Mouse (Mus musculus): ENCODE measurements around the gene Cdk20. TPM values are rescaled to one million over a fixed set of nuclear protein-coding genes. Genes with fewer than 3 reads are reported as not detected.
"Not testable (repeated sequence)": the region's sequence is repeated elsewhere in the genome, so short reads cannot be mapped to it uniquely, and the experiment has no call there.

Gene Cdk20
- total RNA-seq, 2 experiments from 2014 or later: 10.0 to 10.8 TPM

DNA sequence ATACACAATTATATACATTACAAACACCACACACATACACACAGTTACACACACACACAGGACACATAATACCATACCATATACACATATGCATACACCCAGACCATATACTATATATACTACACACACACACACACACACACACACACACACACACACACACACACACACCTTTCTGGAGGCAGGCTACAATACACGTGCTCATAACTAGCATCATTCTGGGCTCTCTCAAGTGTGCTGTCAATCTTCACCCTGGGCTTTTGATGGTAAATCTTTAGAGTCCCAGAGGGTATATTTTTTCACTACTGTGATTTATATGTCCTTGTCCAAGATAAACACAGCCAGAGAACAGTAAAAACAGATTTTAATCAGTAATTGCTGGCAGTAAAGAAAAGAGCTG lies 6.8 kb upstream of the Cdk20 start:
- no peak overlapping the region for H3K4me3 ChIP-seq
- no peak for DNase-seq (ENCODE audit: extremely low spot score in 1 of 2, low spot score in 2 of 2)
- H3K27ac ChIP-seq: no peak overlapping the region
- no peak for TF ChIP-seq CTCF (IDR thresholded peaks at IDR 0.05)
- intact Hi-C loops (cut with DNase I): no loop called here

DNA sequence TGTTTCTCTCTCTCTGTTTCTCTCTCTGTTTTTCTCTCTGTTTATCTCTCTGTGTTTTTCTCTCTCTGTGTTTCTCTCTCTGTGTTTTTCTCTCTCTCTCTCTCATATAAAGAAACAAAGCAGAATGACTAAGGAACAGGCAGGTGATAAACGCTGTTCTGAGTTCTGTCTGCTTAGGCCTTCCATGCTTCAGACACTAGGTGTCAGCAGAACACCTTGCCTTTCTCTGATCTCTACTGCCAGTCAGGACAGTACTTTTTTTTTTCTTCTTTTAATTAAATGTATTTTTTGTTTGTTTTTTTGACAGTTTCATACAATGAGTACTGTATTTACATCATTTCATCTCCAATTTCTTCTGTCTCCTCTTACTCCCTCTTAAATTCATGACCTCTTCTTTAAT lies 2.8 kb upstream of the Cdk20 start:
- Histone ChIP-seq H3K27ac (no peak overlapping the region), H3K4me3 (no peak overlapping the region)
- peak; percentile 51 for TF ChIP-seq CTCF (IDR thresholded peaks at IDR 0.05)
- DNase-seq (ENCODE audit: extremely low spot score in 1 of 2, low spot score in 2 of 2): no peak
- intact Hi-C loops (cut with DNase I): no loop called here

DNA sequence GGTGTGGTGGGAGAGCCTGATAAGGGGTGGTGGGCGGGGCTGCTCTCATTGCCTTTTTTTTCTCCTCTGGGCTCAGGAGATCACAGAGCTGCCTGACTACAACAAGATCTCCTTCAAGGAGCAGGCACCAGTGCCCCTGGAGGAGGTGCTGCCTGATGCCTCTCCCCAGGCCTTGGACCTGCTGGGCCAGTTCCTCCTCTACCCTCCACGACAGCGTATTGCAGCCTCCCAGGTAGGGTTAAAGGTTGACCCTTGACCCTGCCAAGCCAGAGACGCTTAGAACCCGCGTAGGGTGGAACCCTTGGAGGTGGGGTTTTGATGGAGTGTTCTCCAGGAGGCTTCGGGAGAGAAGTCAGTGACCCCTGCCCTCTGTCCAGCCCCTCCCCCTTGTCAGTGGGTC lies 5.7 kb downstream of the Cdk20 start:
- no peak for DNase-seq (ENCODE audit: extremely low spot score in 1 of 2, low spot score in 2 of 2)
- intact Hi-C loops (cut with DNase I): loop anchor here (10.0 kb wide), 1 partner anchor 263 kb away; no protein-coding TSS in a partner anchor

DNA sequence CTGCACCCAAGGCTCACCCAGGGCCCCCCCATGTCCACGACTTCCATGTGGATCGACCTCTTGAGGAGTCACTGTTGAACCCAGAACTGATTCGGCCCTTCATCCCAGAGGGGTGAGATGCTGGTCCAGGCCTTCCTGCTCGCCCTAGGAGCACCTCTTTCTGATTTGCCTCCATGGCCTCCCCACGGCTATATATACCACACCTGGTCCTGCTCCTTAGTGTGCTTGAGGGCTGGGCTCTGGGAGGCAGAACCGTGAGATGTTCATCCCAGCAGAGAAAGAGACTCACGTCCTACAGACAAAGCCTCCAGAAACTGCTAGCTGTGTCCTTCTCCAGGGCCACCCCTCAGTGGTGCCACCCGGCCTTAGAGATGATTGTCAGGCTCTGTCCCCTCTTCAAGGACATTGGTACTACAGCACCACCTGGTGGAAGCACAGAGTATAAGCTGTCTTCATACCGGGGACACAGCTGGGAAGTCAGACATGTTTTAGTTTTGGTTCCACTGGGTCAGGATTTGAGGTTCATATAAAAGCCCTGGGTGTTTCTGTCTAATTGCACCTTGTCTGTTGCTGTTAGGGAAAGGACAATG lies 6.8 kb downstream of the Cdk20 start:
- 0 out of 2 replicates have a peak overlapping the region, but pooled peaks have one; percentile 12 for H3K27ac ChIP-seq
- DNase-seq (ENCODE audit: extremely low spot score in 1 of 2, low spot score in 2 of 2): peak; percentile 63 to 65
- H3K4me3 ChIP-seq: no peak overlapping the region
- intact Hi-C loops (cut with DNase I): loop anchor here (10.0 kb wide), 1 partner anchor 264 kb away; no protein-coding TSS in a partner anchor
- TF ChIP-seq CTCF (IDR thresholded peaks at IDR 0.05): peak; percentile 94

More for the DNA sequence above, 5.7 kb downstream of the Cdk20 start:
- no peak for TF ChIP-seq CTCF (IDR thresholded peaks at IDR 0.05)
- H3K4me3 ChIP-seq: no peak overlapping the region
- H3K27ac ChIP-seq: no peak overlapping the region

DNA sequence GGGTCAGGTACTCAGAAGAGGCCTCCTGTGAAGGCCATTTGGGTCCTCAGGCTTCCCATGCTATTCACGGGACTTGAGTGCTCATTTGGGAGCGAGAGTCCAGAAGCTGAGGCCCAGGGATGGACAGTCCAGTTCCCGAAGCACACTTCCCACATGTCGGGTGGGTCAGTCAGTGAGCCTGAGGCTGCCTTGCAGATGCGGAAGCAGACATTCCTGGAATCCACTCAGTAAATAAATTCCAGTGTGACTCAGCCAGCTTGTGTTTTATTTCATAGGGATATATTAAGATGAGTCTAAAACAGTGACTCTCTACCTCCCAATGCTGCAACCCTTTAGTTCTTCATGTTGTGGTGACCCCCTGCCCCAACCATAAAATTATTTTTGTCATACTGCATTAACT lies 7.4 kb downstream of the Cdk20 start:
- H3K27ac ChIP-seq: no peak overlapping the region
- TF ChIP-seq CTCF (IDR thresholded peaks at IDR 0.05): no peak
- DNase-seq (ENCODE audit: extremely low spot score in 1 of 2, low spot score in 2 of 2): no peak
- intact Hi-C loops (cut with DNase I): loop anchor here (10.0 kb wide), 1 partner anchor 265 kb away; no protein-coding TSS in a partner anchor
- H3K4me3 ChIP-seq: no peak overlapping the region

DNA sequence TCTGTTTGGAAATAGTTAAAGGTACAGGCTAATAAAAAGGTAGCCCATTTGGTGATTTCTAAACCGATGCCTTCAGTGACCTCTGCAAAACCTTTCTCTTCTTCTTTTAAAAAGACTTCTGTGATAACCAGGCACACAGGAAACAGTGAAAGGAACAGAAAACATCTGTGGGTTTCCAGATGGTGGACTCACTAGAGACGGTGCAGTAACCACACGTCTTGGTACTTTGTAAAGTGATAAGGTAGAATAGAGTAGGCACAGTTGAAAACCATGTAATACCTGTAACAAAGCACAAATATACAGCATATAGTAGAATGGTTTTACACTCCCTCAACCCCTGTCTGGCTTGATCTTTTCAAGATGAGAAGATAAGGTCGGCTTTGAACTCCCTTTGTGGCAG lies 8.5 kb downstream of the Cdk20 start:
- no peak overlapping the region for H3K27ac ChIP-seq
- intact Hi-C loops (cut with DNase I): loop anchor here (1.0 to 10.0 kb wide), 4 partner anchors 125 to 867 kb away; partner anchors contain the start of gene Mfsd14b
- DNase-seq (ENCODE audit: extremely low spot score in 1 of 2, low spot score in 2 of 2): no peak
- no peak overlapping the region for H3K4me3 ChIP-seq
- TF ChIP-seq CTCF (IDR thresholded peaks at IDR 0.05): no peak

DNA sequence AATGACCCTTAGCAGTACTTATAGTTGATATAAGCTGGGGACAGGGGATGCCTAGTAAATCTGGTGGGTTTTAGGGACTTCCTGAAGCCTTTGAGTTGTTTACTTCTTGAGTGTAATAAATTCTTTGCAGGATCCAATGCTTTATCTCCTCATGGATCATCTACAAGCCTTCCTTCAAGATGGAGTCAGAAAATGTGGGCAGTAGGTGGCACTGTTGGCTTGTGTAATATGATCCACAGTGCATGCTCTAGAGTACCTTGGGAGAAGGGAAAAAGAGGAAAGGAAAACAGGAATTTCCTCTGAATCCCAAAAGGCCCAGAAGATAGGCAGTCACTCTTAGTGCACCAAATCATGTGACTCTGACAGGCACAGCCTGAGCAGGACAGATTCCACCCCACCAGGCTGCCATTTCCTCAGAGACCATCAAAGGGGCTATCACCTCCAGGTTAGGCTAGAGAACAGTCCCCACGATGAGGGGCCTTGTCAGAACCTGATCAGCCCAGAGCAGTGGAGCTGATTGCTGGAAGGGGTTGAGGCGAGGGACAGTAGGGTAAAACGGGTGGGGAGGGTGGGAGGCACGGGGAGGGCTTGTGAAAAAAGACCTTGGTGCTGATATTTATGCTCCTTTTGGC lies 11.3 kb downstream of the Cdk20 start:
- intact Hi-C loops (cut with DNase I): loop anchor here (2.0 to 10.0 kb wide), 4 partner anchors 129 to 864 kb away; partner anchors contain the start of gene Mfsd14b
- peak; percentile 71 to 72 for DNase-seq (ENCODE audit: extremely low spot score in 1 of 2, low spot score in 2 of 2)
- H3K4me3 ChIP-seq: no peak overlapping the region
- no peak overlapping the region for H3K27ac ChIP-seq
- peak; percentile 62 for TF ChIP-seq CTCF (IDR thresholded peaks at IDR 0.05)

DNA sequence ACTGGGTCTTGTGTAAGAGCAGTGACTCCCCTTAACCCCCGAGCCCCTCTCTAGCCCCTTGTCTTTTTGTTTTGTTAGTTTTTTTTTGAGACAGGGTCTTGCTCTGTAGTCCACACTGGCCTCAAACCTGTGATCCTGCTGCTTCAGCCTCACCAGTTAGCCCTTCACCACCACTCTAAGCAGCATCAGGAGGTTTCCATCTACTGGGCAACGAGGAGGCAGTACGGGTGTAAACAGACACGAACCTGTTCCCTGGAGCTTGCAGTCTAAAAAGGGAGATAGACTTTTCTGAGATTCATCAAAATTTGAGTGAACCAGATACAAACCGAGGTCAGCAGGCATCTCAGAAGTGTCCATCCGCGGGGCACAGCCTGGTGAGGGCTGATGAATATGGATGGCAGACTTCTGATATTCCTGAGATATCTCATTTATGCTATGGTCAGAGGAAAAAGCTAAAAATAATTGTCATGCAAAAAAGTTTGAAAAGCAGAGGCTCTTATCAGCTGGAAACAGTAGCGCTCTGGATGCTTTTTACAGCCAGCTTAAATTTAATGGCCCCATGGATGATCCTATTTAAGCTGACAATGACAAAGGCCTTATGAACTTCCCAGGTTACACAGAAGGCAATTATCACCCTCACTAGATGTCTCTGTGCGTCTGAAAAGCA lies 13.3 kb downstream of the Cdk20 start:
- H3K4me3 ChIP-seq: no peak overlapping the region
- intact Hi-C loops (cut with DNase I): loop anchor here (5.0 to 10.0 kb wide), 3 partner anchors 562 to 797 kb away; partner anchors contain the start of gene Mfsd14b
- TF ChIP-seq CTCF (IDR thresholded peaks at IDR 0.05): no peak
- DNase-seq (ENCODE audit: extremely low spot score in 1 of 2, low spot score in 2 of 2): no peak
- H3K27ac ChIP-seq: no peak overlapping the region

DNA sequence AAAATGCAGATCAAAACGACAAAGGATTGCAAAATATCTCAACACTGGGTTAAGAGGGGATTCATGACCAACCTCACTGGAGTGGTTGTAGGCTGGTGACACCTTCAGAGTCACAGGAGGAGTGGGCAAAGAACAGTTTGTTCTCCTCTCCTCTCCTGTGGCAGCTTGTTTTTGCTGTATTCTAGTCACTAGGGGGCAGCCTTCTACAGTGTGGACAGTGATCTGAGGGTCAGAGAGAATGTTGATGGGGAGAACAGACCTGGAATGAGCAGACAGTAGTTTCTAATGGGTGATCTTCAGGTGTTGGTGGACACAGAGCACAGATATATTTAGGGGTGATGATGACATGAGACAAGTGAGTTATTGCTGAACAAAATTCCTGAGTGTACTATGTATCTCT lies 15.8 kb downstream of the Cdk20 start:
- TF ChIP-seq CTCF (IDR thresholded peaks at IDR 0.05): peak; percentile 74
- Histone ChIP-seq H3K27ac (no peak overlapping the region), H3K4me3 (no peak overlapping the region)
- intact Hi-C loops (cut with DNase I): loop anchor here (5.0 to 10.0 kb wide), 3 partner anchors 559 to 794 kb away; partner anchors contain the start of gene Mfsd14b
- DNase-seq (ENCODE audit: extremely low spot score in 1 of 2, low spot score in 2 of 2): peak in 1 of 2 experiments; percentile 17

DNA sequence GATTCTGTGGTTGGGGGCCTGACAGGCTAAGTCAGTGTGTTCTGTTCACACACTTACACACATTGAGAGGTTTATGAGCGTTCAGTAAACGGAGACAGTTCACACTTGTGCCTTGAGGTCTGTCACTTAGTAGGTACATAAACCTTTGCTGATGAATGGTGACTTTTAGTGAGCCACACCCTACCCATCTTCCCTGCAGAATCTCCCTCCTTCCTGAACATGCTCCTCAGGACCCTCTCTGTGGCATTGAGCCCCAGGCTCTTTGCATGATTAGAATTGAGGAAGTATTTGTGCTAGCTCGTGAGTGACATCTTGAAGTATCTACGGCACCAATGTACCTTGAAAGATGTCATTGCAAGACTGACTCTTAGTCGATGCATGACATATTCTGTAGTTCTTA lies 16.6 kb downstream of the Cdk20 start:
- intact Hi-C loops (cut with DNase I): loop anchor here (5.0 to 10.0 kb wide), 3 partner anchors 559 to 794 kb away; partner anchors contain the start of gene Mfsd14b
- H3K27ac ChIP-seq: no peak overlapping the region
- H3K4me3 ChIP-seq: no peak overlapping the region
- no peak for DNase-seq (ENCODE audit: extremely low spot score in 1 of 2, low spot score in 2 of 2)
- TF ChIP-seq CTCF (IDR thresholded peaks at IDR 0.05): no peak

DNA sequence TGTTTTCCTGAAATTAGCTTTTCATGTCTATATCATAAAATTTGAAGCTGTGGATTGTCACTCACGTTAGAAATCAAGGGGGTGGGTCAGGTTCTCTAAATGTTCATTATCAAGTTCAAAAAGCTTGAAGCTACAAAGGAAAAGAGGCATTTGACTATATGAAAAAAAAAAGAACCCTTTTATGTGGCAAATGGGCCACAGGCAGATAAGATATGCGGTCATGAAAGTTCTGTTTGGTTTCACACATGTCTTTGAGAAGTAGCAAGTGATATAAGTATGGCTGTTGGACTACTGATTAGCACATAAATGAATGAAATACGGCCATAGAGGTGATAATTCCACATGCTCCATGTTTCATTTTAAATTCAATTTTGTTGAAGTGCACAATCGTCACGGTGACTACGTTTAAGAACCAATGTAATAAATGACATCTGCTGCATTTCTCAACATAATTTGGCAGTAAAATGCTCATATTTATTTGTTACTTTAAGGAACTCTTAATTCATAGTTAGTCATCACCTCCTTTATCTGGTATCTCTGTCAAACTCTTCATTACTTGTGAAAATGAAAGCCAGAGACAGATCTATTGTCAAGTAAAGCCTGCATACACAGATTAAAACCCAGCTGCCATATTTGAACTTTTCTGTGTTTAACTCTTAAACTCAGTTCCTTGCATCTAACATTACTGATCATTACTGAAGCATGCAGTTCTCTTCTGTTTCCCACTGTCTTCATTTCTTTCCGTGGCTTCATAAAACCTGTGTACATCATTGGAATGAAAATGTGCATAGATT lies 18.1 kb downstream of the Cdk20 start:
- H3K27ac ChIP-seq: no peak overlapping the region
- intact Hi-C loops (cut with DNase I): no loop called here
- no peak for TF ChIP-seq CTCF (IDR thresholded peaks at IDR 0.05)
- H3K4me3 ChIP-seq: no peak overlapping the region
- DNase-seq (ENCODE audit: extremely low spot score in 1 of 2, low spot score in 2 of 2): no peak

DNA sequence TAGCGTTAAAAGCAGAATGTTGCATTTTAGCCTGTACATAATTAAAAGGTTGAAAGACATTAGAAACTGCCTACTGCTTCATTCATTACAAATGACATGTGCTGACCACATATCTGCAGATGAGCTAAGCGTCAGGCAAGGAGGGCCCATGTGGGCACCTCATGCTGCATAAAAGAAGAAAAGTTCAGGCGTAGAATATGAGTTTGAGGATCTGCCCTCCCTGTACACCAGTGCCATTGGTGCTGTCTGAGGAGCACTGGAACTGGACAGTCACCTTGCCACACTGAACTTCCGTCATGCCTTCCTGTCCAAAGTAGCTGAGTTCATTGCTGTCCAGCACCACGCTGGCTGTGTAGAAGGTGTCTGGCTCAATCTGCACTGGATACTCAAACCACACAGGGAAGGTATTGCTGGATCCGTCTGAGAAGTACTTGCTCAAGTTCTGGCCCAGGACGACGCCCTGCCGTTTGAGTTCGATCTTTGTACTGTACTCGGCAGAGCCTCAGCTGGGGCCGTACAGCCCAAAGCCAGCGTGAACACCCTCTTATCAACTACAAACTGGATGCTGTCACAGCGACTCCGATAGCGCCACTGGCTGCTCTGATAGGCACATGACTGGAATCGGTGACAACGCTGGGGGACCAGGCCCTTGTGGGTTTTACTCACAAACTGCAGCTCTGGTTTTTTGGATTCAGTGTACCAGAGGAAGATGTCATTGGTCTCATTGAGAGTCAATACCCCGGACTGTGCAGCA lies 25.3 kb downstream of the Cdk20 start:
- H3K27ac ChIP-seq; H3K4me3 ChIP-seq; DNase-seq (ENCODE audit: extremely low spot score in 1 of 2, low spot score in 2 of 2); intact Hi-C loops (cut with DNase I): not testable (repeated sequence)
